Mouse (Mus musculus) neutrophil, adult 5-6 weeks (primary cell): ENCODE data around the gene Kcnk4. TPM values are rescaled to one million over a fixed set of nuclear protein-coding genes. Genes with fewer than 3 reads are reported as not detected.

ENCODE experiments used
- ATAC-seq: fragments of 151-379, 151-347 bp; 2 replicates; pipeline ENCODE4 v1.8.0; 2017; ENCODE audit warnings: mild to moderate bottlenecking, moderate TSS enrichment; ENCODE audit not compliant: insufficient number of reproducible peaks, poor library complexity, low FRiP score, severe bottlenecking; ENCODE audit errors: extremely low read depth
- total RNA-seq: library from RNA; stranded (forward); fragments of 200-1000 nt; gene quantifications from 2 replicates; pipeline ENCODE4 v1.2.3, GENCODE M21; 2017

The Kcnk4 gene
- total RNA-seq, 1 experiment from 2014 or later: not detected

GRCm38 (mm10) chr19:6940396-6941351 lies 6.4 kb upstream of the Kcnk4 start:
- no peak for ATAC-seq

GRCm38 (mm10) chr19:6939106-6940002 lies 5.0 kb upstream of the Kcnk4 start:
- ATAC-seq: no peak

DNA sequence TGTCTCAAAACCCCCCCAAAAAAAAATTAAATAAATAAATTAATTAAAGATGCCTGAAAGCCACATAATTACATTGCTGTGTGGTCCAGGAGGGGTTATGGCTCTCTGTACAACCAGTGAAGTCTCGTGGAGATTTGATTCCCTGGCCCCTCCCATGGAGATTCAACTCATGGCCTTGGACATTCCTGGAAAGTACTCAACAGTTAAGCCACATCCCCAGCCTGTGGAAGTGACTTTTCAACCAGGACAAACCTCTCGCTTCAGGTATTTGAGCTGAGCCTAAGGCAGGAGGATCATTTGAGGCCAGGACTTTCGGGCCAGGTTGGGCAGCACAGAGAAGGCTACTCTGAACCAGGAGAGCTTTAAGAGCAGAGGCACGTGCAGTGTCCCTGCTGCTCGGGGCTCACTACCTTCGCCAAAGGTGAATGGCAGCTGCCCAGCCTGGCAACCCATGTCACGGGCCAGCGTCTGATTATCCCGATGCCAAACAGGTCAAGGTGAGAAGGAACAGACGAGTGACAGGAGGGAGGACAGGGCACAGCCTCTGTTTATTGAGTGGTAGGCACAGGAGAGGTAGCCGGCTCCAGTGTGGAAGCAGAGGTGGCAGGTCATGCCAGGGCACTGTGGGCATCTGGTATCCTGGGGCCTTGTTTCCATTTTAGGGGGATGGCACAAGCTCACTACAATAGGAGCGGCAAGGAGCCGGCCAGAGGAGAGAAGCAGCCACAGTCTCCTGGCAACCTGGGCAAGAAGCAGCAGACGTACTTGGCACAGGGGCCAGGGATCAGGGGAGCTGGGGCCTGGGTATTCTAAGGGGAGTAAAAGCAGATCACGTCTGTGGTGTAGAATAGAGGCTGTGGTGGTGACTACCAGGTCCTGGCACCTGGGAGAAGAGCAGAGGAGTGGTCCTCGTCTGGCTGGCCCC lies 3.5 kb upstream of the Kcnk4 start:
- ATAC-seq: no peak

GRCm38 (mm10) chr19:6936299-6936698 lies 2.0 kb upstream of the Kcnk4 start:
- ATAC-seq: no peak

DNA sequence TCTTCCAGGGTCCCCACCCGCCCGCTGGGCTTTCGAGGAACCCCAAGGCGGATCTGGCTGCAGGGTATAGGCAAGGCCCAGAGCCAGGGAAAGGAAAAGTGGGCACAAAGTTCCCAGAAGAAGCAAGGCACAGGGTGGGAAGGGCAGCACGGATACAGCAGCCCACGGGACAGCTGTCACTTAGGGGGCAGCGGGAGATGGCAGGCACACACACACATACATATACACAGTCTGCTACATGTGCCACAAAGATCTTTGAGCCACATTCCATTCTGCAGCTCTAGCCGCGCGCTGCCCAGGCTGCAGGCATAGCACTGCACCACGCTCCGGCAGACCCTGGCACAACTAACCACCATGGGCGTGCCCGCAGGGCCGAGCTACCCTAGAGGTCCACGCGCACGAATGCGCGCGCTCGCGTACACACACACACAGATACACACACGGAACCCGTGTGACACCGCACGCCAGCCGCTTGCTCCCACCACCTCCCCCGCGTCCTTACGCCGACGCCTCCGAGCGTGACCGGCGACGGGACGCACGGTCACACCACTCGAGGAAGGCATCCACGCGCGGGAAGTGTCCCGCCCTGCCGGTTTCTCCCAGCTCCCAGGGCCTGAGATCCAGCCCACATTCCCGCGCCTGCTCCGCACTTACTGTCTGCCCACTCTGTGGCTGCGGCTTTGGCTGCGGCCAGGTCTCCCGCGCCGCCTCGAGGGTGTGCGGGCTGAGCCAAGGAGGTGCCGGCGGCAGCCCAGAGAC lies 700 bp downstream of the Kcnk4 start:
- ATAC-seq: peak; percentile 27

GRCm38 (mm10) chr19:6933102-6933435 lies 1.2 kb downstream of the Kcnk4 start:
- no peak for ATAC-seq

- no peak for ATAC-seq
Observed at GRCm38 (mm10) chr19:6932018-6932417, 2.3 kb downstream of the Kcnk4 start.

DNA sequence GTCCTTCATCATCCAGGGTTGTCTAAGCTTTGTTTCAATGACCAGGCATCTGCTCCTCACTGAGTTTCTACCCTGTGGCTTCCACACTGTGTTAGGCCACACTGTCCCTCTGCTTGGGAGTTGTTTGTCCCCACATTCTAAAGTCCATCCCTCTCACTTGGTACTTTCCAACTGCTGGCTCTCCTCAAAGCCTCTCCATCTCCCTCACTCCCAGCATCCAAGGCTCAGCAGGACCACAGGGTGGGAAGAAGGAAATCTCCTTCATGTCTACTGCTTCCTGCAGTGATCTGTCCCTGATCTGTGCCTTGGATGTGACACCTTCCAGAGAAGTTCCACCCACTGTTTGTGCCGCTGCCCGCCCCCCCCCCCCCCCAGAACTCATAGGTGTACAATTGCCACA lies 3.3 kb downstream of the Kcnk4 start:
- ATAC-seq: no peak

GRCm38 (mm10) chr19:6928080-6928479 lies 6.2 kb downstream of the Kcnk4 start:
- ATAC-seq: no peak

DNA sequence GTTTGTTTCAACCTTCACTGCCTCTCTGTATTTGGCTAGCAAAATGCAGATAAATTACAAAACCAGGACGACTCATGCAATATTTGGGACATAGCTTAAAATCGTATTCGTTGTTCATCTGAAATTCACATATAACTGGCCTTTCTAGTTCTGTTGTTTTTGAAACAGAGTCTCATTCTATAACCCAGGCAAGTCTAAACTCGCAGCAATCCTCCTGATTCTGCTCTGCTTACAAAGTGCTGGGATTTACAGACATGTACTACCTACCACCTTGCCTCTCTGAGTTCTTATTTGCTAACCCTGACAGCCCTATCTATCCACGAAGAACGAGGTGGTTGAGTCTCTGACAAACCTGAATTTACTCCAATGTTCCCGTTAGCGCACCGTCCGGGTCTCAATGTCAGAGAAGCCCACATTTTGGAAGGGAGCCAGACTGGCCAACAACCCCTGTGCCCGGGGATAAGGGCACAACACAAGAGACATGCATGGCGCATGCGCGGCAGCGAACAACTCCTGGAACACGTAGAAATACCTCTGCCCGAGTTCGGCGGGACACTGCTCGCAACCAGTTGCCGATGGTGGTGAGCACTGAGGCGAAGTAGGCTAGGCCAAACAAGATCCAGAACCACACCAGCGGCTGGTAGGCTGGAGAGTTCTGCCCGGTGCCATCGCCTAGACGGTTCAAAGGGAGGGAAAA lies 7.6 kb downstream of the Kcnk4 start:
- ATAC-seq: no peak

DNA sequence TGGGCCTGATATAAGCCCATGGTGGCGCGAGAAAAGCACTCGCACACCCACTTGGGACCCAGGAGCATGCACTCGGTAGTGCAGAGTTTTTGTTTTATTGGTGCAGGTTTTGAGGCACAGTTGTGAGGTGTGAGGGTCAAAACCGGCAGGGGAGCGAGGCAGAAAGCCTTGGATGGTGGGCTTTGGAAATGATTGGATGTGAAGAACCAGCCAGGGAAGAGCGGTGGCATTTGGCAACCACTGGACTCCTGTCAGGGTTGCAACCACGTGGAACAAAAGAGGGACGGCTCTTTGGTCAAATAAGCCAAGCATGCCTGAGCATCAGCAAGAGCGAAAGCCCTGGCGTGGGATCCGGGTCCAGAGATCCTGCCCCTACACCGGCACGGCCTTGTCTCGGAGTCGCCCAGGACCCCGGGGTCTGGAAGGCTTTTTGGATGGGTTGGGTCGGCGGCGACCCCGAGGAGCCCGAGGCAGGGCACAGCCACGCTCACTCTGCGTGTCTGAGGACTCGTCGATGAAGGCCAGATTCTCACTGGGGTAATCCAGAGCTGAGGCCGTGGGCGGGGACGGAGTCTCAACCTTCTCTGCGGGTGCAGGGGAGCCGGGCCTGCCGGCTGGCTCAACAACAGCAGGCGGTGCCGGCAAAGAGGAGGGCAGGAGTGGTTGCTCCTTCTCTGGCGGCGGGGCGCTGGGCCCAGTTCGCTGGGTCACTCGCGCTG lies 8.5 kb downstream of the Kcnk4 start:
- ATAC-seq: no peak

DNA sequence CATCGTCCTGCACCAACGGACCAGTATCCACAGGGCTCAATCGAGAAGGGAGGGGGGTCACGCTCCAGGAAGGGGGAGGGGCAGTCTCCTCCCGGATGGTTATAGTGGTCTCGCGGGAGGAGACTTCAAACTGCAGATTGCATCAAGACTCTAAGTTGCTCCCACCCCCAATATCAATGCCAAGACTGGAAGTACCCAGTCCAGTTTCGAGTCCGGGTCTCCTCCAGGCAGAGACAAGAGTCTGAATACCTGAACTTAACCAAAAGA lies 9.1 kb downstream of the Kcnk4 start, which contains the start of gene Catsperz:
TSS of gene Catsperz (minus strand) at position 74 of the 267 bp plus-strand sequence.
- no peak for ATAC-seq

- ATAC-seq: no peak
Observed at GRCm38 (mm10) chr19:6924461-6925306, 9.6 kb downstream of the Kcnk4 start.

DNA sequence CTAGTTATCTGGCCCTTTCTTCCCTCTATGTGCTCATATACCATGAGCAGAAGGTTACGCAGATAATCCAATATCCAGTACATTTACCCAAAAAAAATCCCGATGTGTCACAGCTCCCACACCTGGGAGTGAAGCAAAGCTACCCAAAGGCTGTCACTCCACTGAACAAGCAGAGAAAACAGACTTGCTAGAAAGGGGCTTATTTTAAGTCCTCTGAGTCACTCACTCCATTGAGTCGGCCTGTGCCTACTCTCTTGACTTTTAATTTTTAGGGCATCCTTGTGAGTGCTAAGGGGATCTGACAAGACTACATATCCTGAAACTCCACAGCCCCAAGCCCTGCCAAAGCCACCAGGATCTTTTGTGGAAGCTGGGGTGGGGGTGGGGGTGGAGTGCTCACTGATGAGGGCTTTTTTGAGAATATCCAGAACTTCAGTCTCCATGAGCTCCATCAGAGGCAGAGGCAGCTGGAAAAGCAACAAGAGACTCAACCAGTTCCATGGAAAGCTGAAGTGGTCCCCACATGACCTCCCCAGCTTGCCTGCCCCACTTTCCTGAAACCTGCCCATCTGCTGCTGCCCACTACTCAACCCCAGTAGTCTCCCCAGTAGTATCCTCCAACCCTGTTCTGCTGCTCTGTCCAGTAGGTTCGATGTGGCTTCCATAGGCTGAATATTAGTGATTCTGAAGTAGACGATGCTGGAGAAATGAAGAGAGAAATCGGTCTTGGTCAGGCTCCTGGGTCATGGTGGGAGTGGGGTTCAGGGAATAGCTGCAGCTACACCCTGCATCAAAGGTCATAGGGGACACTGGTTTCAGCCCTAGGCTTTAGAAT lies 11.2 kb downstream of the Kcnk4 start:
- no peak for ATAC-seq
